Mouse (Mus musculus) CH12.LX (cell line): ENCODE data around the gene Sphk2. TPM values are rescaled to one million over a fixed set of nuclear protein-coding genes. Genes with fewer than 3 reads are reported as not detected.

Source experiments
- DNase-seq: peaks from one replicate; pipeline ENCODE4 v3.0.0-alpha.2; 2013; ENCODE audit errors: extremely low read depth
- H3K27ac ChIP-seq: 2 replicates; pipeline ENCODE4 v1.5.1; 2012; ENCODE audit warnings: low read depth, mild to moderate bottlenecking, control low read depth, moderate library complexity; ENCODE audit not compliant: insufficient read depth
- H3K27me3 ChIP-seq: replicated peaks from 2 replicates; pipeline ENCODE3; 2012; ENCODE audit warnings: inconsistent platforms
- H3K36me3 ChIP-seq, 2 experiments: replicated peaks in 1 of 2; 2 replicates each; pipeline versions ENCODE3 to v1.6.1; 2012; ENCODE audit warnings: inconsistent platforms in 1 of 2, low read length in 1 of 2, mild to moderate bottlenecking in 1 of 2, mixed read lengths in 1 of 2, moderate library complexity in 1 of 2; ENCODE audit not compliant: control insufficient read depth in 1 of 2, insufficient read depth in 1 of 2
- H3K4me1 ChIP-seq, 2 experiments: 2 replicates each; pipeline ENCODE4 v1.6.1; 2012; ENCODE audit warnings: inconsistent platforms in 1 of 2, moderate library complexity in 1 of 2; ENCODE audit not compliant: insufficient read depth in 2 of 2, control insufficient read depth in 1 of 2
- H3K4me2 ChIP-seq: 2 replicates; pipeline ENCODE4 v1.6.1; 2012; ENCODE audit warnings: low read depth, mild to moderate bottlenecking, control low read depth; ENCODE audit not compliant: poor library complexity, insufficient read depth, severe bottlenecking
- H3K4me3 ChIP-seq, 3 experiments: fragments of 150-350 bp in 1 of 3; sonication (generic) in 1 of 3; replicated peaks in 1 of 3; 2 replicates each; pipeline versions ENCODE3 to v1.5.1; 2011 to 2012; ENCODE audit warnings: low read depth in 2 of 3, low read length in 2 of 3, mild to moderate bottlenecking in 2 of 3, moderate library complexity in 2 of 3, control low read depth in 1 of 3, improper control_type of control experiment in 1 of 3, inconsistent platforms in 1 of 3, mixed read lengths in 1 of 3; ENCODE audit not compliant: poor library complexity in 1 of 3
- H3K79me2 ChIP-seq: replicated peaks from 2 replicates; pipeline ENCODE4 v1.6.1; 2012; ENCODE audit warnings: mild to moderate bottlenecking, moderate library complexity; ENCODE audit not compliant: control insufficient read depth, poor library complexity, insufficient read depth, severe bottlenecking; ENCODE audit errors: extremely low read depth
- H3K9ac ChIP-seq: 2 replicates; pipeline ENCODE4 v1.6.1; 2012; ENCODE audit warnings: low read depth, mild to moderate bottlenecking, control low read depth, moderate library complexity; ENCODE audit not compliant: insufficient read depth
- H3K9me3 ChIP-seq: replicated peaks from 2 replicates; pipeline ENCODE3; 2012; ENCODE audit warnings: low read length, inconsistent platforms, mixed read lengths
- CHD1 ChIP-seq: IDR thresholded peaks from 2 replicates; pipeline ENCODE4 v1.6.1; 2012; ENCODE audit warnings: low read depth, low read length, improper control_type of control experiment, inconsistent platforms
- E2F4 ChIP-seq: IDR thresholded peaks from 2 replicates; pipeline ENCODE4 v1.6.1; 2011; ENCODE audit warnings: low read depth, low read length, improper control_type of control experiment; ENCODE audit not compliant: insufficient replicate concordance
- ETS1 ChIP-seq: conservative IDR thresholded peaks from 2 replicates; pipeline ENCODE4 v1.6.1; 2012; ENCODE audit warnings: low read depth, mild to moderate bottlenecking, inconsistent platforms, low read length, improper control_type of control experiment, moderate library complexity
- GABPA ChIP-seq: IDR thresholded peaks from 2 replicates; pipeline ENCODE4 v1.6.1; 2012; ENCODE audit warnings: low read depth, low read length, improper control_type of control experiment, inconsistent platforms; ENCODE audit not compliant: insufficient replicate concordance
- IRF4 ChIP-seq: IDR thresholded peaks from 2 replicates; pipeline ENCODE4 v1.6.1; 2014; ENCODE audit warnings: low read depth, mild to moderate bottlenecking, inconsistent platforms, low read length, improper control_type of control experiment
- JUN ChIP-seq: IDR thresholded peaks from 2 replicates; pipeline ENCODE4 v1.6.1; 2011; ENCODE audit warnings: low read depth, mild to moderate bottlenecking, low read length, improper control_type of control experiment, moderate library complexity; ENCODE audit not compliant: insufficient read depth
- JUND ChIP-seq: conservative IDR thresholded peaks from 2 replicates; pipeline ENCODE4 v1.6.1; 2011; ENCODE audit warnings: low read depth, low read length, improper control_type of control experiment
- KAT2A ChIP-seq: IDR thresholded peaks from 2 replicates; pipeline ENCODE4 v1.6.1; 2012; ENCODE audit warnings: low read length, improper control_type of control experiment, inconsistent platforms; ENCODE audit not compliant: insufficient replicate concordance
- MAFK ChIP-seq: IDR thresholded peaks from 2 replicates; pipeline ENCODE4 v1.6.1; 2011; ENCODE audit warnings: low read length, improper control_type of control experiment; ENCODE audit not compliant: insufficient replicate concordance
- MAX ChIP-seq: IDR thresholded peaks from 2 replicates; pipeline ENCODE4 v1.6.1; 2011; ENCODE audit warnings: low read length, improper control_type of control experiment
- MAZ ChIP-seq: IDR thresholded peaks from 2 replicates; pipeline ENCODE4 v1.6.1; 2012; ENCODE audit warnings: low read depth, mild to moderate bottlenecking, inconsistent platforms, low read length, improper control_type of control experiment, moderate library complexity
- NELFE ChIP-seq: IDR thresholded peaks from 2 replicates; pipeline ENCODE4 v1.6.1; 2011; ENCODE audit warnings: low read depth, low read length, improper control_type of control experiment
- NRF1 ChIP-seq: IDR thresholded peaks from 2 replicates; pipeline ENCODE4 v1.6.1; 2014; ENCODE audit warnings: low read depth, mild to moderate bottlenecking, inconsistent platforms, low read length, improper control_type of control experiment, moderate library complexity
- RAD21 ChIP-seq: IDR thresholded peaks from 2 replicates; pipeline ENCODE4 v1.6.1; 2011; ENCODE audit warnings: low read depth, mild to moderate bottlenecking, low read length, improper control_type of control experiment, moderate library complexity
- SMC3 ChIP-seq: IDR thresholded peaks from 2 replicates; pipeline ENCODE4 v1.6.1; 2011; ENCODE audit warnings: low read depth, low read length, improper control_type of control experiment
- USF1 ChIP-seq: IDR thresholded peaks from 2 replicates; pipeline ENCODE4 v1.6.1; 2014; ENCODE audit warnings: low read depth, mild to moderate bottlenecking, inconsistent platforms, low read length, improper control_type of control experiment
- USF2 ChIP-seq: conservative IDR thresholded peaks from 2 replicates; pipeline ENCODE4 v1.6.1; 2011; ENCODE audit warnings: low read depth, low read length, improper control_type of control experiment
- ZC3H11A ChIP-seq: IDR thresholded peaks from 2 replicates; pipeline ENCODE4 v1.6.1; 2012; ENCODE audit warnings: low read depth, mild to moderate bottlenecking, inconsistent platforms, low read length, improper control_type of control experiment
- ZMIZ1 ChIP-seq: IDR thresholded peaks from 2 replicates; pipeline ENCODE4 v1.6.1; 2012; ENCODE audit warnings: low read depth, mild to moderate bottlenecking, inconsistent platforms, low read length, improper control_type of control experiment
- ZNF384 ChIP-seq: IDR thresholded peaks from 2 replicates; pipeline ENCODE4 v1.6.1; 2012; ENCODE audit warnings: low read depth, low read length, improper control_type of control experiment, inconsistent platforms
- dilution Hi-C: fragments of 300-500 bp; cut with MboI; formaldehyde crosslinking; loops from 2 replicates; pipeline ENCODE4 v1.14.3; 2020; ENCODE audit warnings: low sequenced_read_pairs; ENCODE audit not compliant: extremely low pct_unique_long_range_greater_than_20kb, extremely low pct_ligation_motif_present
- in situ Hi-C: fragments of 300-500 bp; cut with MboI; formaldehyde crosslinking; loops from 3 replicates; pipeline ENCODE4 v1.14.3; 2019; ENCODE audit warnings: low sequenced_read_pairs, low pct_ligation_motif_present, low pct_unique_long_range_greater_than_20kb, mixed read lengths
- polyA plus RNA-seq: library from polyadenylated mRNA; unstranded; fragments of >175 nt; gene quantifications from 2 replicates; pipeline ENCODE4 v1.2.1, GENCODE M21; 2012; ENCODE audit warnings: low read depth; ENCODE audit not compliant: insufficient read length
- total RNA-seq, 2 experiments: library from RNA; depleted of rRNA; stranded (reverse); fragments of 300-350 nt in 1 of 2; fragments of >200 nt in 1 of 2; gene quantifications; 2 replicates each; pipeline ENCODE4 v1.2.3; 2012 to 2014

Sphk2 gene
- total and polyA plus RNA-seq, 3 experiments = 9.4 to 22.4 (median 16.6) TPM

- Histone ChIP-seq H3K4me2 (no peak overlapping the region), H3K79me2 (no peaks in the 10 kb centered on the region), H3K27me3 (no peaks in the 10 kb centered on the region), H3K9me3 (no peaks in the 10 kb centered on the region), H3K36me3 (no peaks in the 10 kb centered on the region), H3K9ac (no peak overlapping the region), H3K4me3 (no peak overlapping the region), H3K27ac (no peak overlapping the region), H3K4me1 (peaks cover 39 to 84% of the 10 kb centered on the region in 2 experiments)
- TF ChIP-seq NELFE = no peak
- no peak for TF ChIP-seq MAZ
- TF ChIP-seq IRF4 = no peak
- TF ChIP-seq MAX = no peak
- no peak for TF ChIP-seq USF2
- no peak for TF ChIP-seq SMC3
- TF ChIP-seq ETS1 = no peak
- no peak for TF ChIP-seq ZNF384
- no peak for DNase-seq
- in situ Hi-C loops = loop anchor here (10.0 kb wide), 1 partner anchor 222 kb away; the partner anchor contains the start of gene Bax
- dilution Hi-C loops = no loop called here
These were observed 31.0 kb downstream of the Sphk2 start for GRCm38 (mm10) chr7:45686841-45687240.

- DNase-seq = no peak
- dilution Hi-C loops = no loop called here
- Histone ChIP-seq H3K27ac (no peak overlapping the region), H3K27me3 (no peaks in the 10 kb centered on the region), H3K9ac (no peak overlapping the region), H3K4me1 (peaks cover 43 to 84% of the 10 kb centered on the region in 2 experiments), H3K4me3 (no peak overlapping the region), H3K4me2 (no peak overlapping the region), H3K9me3 (no peaks in the 10 kb centered on the region), H3K79me2 (no peaks in the 10 kb centered on the region), H3K36me3 (no peaks in the 10 kb centered on the region)
- in situ Hi-C loops = loop anchor here (10.0 kb wide), 1 partner anchor 221 kb away; the partner anchor contains the start of gene Bax
- TF ChIP-seq GABPA (no peak), JUND (no peak), SMC3 (no peak), KAT2A (no peak), MAX (no peak), ZMIZ1 (no peak), E2F4 (no peak), NRF1 (no peak), JUN (no peak), ZC3H11A (no peak), MAFK (no peak), MAZ (no peak), RAD21 (no peak), USF1 (no peak), CHD1 (no peak), ZNF384 (no peak)
These were observed 32.0 kb downstream of the Sphk2 start for GRCm38 (mm10) chr7:45685811-45686210.
